Comparison of ENCODE assay signal across 11 mouse cellular contexts in the genomic region with DNA sequence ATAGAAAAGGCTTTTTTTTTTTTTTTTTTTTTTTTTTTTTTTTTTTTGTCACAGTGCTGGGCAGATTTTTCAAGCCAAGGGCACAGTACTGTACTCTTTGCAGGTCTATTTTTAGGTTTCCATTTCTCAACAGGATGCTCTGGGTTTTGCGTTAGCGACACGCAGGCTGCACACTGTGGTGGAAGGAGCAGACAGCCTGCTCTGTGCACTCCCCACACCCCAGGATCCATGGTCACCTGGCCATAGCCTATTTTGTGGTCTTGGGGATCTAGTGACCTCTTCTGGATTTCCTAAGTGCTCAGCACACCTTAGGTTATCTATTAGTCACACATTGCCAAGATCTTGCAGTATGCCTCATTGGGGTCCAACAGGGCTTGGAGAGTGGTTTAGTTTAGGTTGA.
DNase-seq lines count a peak whose midpoint lies in the region; ATAC-seq and TF ChIP-seq lines count a peak whose summit lies in the region.
"Had no signal": no experiment of that assay in that cellular context is flagged by ENCODE, and none has a peak within 500 bp of the region (broad histone marks: within the 10 kb centered on the region; RNA-seq: fewer than 3 reads in every experiment).

No protein-coding gene starts in this region.

- no peak for TF ChIP-seq CTCF in testis, adult 2 months (IDR thresholded peaks at IDR 0.05; ENCODE audit: control insufficient read depth, insufficient read depth, insufficient replicate concordance, low read depth, low read length)

- DNase-seq in testis, postnatal 10 days (ENCODE audit: low spot score): no peak
- DNase-seq in cerebellum, adult 9-10 months: peak; percentile 71
- no peak for DNase-seq in embryo, embryonic 11 days
- no peak for DNase-seq in thymus, adult 18-20 months
- DNase-seq: liver, embryonic 13.5 days had no signal

- no peaks in the 10 kb centered on the region for H3K36me3 ChIP-seq in hindbrain, embryonic 16.5 days (ENCODE audit: control insufficient read depth, insufficient read depth, low read length)
- no peaks in the 10 kb centered on the region for H3K36me3 ChIP-seq in hindbrain, embryonic 12.5 days
- H3K36me3 ChIP-seq in testis, adult 2 months (ENCODE audit: control insufficient read depth, insufficient read depth, low read length): no peaks in the 10 kb centered on the region
- H3K36me3 ChIP-seq: hindbrain, embryonic 10.5 days; liver, embryonic 13.5 days had no signal

- 73% methylated on average over 3 of the region's 3 CpGs for WGBS in hindbrain, embryonic 16.5 days
- WGBS in hindbrain, embryonic 12.5 days: 88% methylated on average over 3 of the region's 3 CpGs

- H3K4me1 ChIP-seq in hindbrain, embryonic 16.5 days (ENCODE audit: control insufficient read depth, insufficient read depth, low read depth, low read length): no peaks in the 10 kb centered on the region
- H3K4me1 ChIP-seq in hindbrain, embryonic 12.5 days: no peaks in the 10 kb centered on the region
- no peaks in the 10 kb centered on the region for H3K4me1 ChIP-seq in testis, adult 2 months (ENCODE audit: control insufficient read depth, insufficient read depth, low read length)
- H3K4me1 ChIP-seq: liver, embryonic 13.5 days had no signal

- H3K4me3 ChIP-seq in hindbrain, embryonic 16.5 days (ENCODE audit: low read length): no peak overlapping the region
- no peak overlapping the region for H3K4me3 ChIP-seq in hindbrain, embryonic 12.5 days
- H3K4me3 ChIP-seq in testis, adult 2 months (ENCODE audit: control insufficient read depth, low read depth, low read length): no peak overlapping the region
- H3K4me3 ChIP-seq: hindbrain, embryonic 10.5 days; liver, embryonic 13.5 days; myocyte had no signal

- peaks cover 3% of the 10 kb centered on the region; the same call in 1 of the 2 replicates for H3K9me3 ChIP-seq in hindbrain, embryonic 16.5 days (ENCODE audit: control insufficient read depth, low read length)
- H3K9me3 ChIP-seq in hindbrain, embryonic 12.5 days (replicated peaks): no peaks in the 10 kb centered on the region
- H3K9me3 ChIP-seq: liver, embryonic 13.5 days had no signal

- no peaks in the 10 kb centered on the region for H3K27me3 ChIP-seq in hindbrain, embryonic 16.5 days (replicated peaks; ENCODE audit: control insufficient read depth, insufficient read depth, low read length)
- no peaks in the 10 kb centered on the region for H3K27me3 ChIP-seq in hindbrain, embryonic 12.5 days
- no peaks in the 10 kb centered on the region for H3K27me3 ChIP-seq in testis, adult 2 months (ENCODE audit: control insufficient read depth, insufficient read depth, low read length)
- H3K27me3 ChIP-seq: liver, embryonic 13.5 days had no signal

- ATAC-seq in hindbrain, embryonic 16.5 days: peak; percentile 13; the same call in 1 of the 2 replicates
- no peak for ATAC-seq in hindbrain, embryonic 12.5 days (ENCODE audit: low FRiP score)
- ATAC-seq in inflammation-experienced regulatory T-cells, adult 6 months: no peak

- H3K9ac ChIP-seq in hindbrain, embryonic 16.5 days (ENCODE audit: low read depth, low read length): no peak overlapping the region
- no peak overlapping the region for H3K9ac ChIP-seq in hindbrain, embryonic 12.5 days
- H3K9ac ChIP-seq: liver, embryonic 13.5 days had no signal

- TF ChIP-seq POLR2A in testis, adult 2 months (IDR thresholded peaks at IDR 0.05; ENCODE audit: control insufficient read depth, low read depth, low read length): no peak

- H3K4me2 ChIP-seq in hindbrain, embryonic 16.5 days (ENCODE audit: low read length): no peak overlapping the region
- H3K4me2 ChIP-seq in hindbrain, embryonic 12.5 days (replicated peaks): no peak overlapping the region
- H3K4me2 ChIP-seq: liver, embryonic 13.5 days had no signal

- no peak overlapping the region for H3K27ac ChIP-seq in hindbrain, embryonic 16.5 days (ENCODE audit: low read depth, low read length)
- H3K27ac ChIP-seq in hindbrain, embryonic 12.5 days: no peak overlapping the region
- H3K27ac ChIP-seq in testis, adult 2 months (ENCODE audit: control insufficient read depth, insufficient read depth, low read depth, low read length): peak overlapping the region; percentile 12; the same call in 1 of the 2 replicates
- H3K27ac ChIP-seq: hindbrain, embryonic 10.5 days; liver, embryonic 13.5 days had no signal
